Mouse (Mus musculus): ENCODE data around the gene Gbp8. TPM values are rescaled to one million over a fixed set of nuclear protein-coding genes. Genes with fewer than 3 reads are reported as not detected.
"Not testable (repeated sequence)": the region's sequence is repeated elsewhere in the genome, so short reads cannot be mapped to it uniquely, and the experiment has no call there.

The Gbp8 gene
- polyA plus RNA-seq, 1 experiment, result 1.2 TPM

- TF ChIP-seq POLR2A (IDR thresholded peaks at IDR 0.05; ENCODE audit: low read depth, low read length), result no peak
- no peak for TF ChIP-seq CTCF (conservative IDR thresholded peaks at IDR 0.05; ENCODE audit: insufficient read depth, insufficient read length, low read depth, low read length)
- no peaks in the 10 kb centered on the region for H3K36me3 ChIP-seq (ENCODE audit: control insufficient read depth, insufficient read depth, low read length)
- H3K27me3 ChIP-seq (replicated peaks; ENCODE audit: control insufficient read depth, insufficient read depth, low read length), result no peaks in the 10 kb centered on the region
- DNase-seq, result no peak
- no peak overlapping the region for H3K4me3 ChIP-seq (ENCODE audit: insufficient read depth, low read depth, low read length)
- H3K27ac ChIP-seq (ENCODE audit: insufficient read depth, low read depth, low read length), result no peak overlapping the region
- no peaks in the 10 kb centered on the region for H3K4me1 ChIP-seq (ENCODE audit: control insufficient read depth, insufficient read depth, low read length)
These were observed 57.4 kb downstream of the Gbp8 start for GRCm38 (mm10) chr5:105081900-105082299.

- H3K27me3 ChIP-seq (replicated peaks; ENCODE audit: control insufficient read depth, insufficient read depth, low read length); DNase-seq; H3K4me1 ChIP-seq (ENCODE audit: control insufficient read depth, insufficient read depth, low read length); H3K36me3 ChIP-seq (ENCODE audit: control insufficient read depth, insufficient read depth, low read length); H3K4me3 ChIP-seq (ENCODE audit: insufficient read depth, low read depth, low read length); H3K27ac ChIP-seq (ENCODE audit: insufficient read depth, low read depth, low read length): not testable (repeated sequence)
These were observed 71.0 kb downstream of the Gbp8 start for GRCm38 (mm10) chr5:105068356-105068755.

- not testable (repeated sequence) for DNase-seq; H3K4me1 ChIP-seq (ENCODE audit: control insufficient read depth, insufficient read depth, low read length); H3K27me3 ChIP-seq (replicated peaks; ENCODE audit: control insufficient read depth, insufficient read depth, low read length); H3K4me3 ChIP-seq (ENCODE audit: insufficient read depth, low read depth, low read length); H3K27ac ChIP-seq (ENCODE audit: insufficient read depth, low read depth, low read length); H3K36me3 ChIP-seq (ENCODE audit: control insufficient read depth, insufficient read depth, low read length)
- WGBS, result 64% methylated on average over 2 of the region's 2 CpGs
These were observed 74.9 kb downstream of the Gbp8 start for GRCm38 (mm10) chr5:105064443-105064842.

GRCm38 (mm10) chr5:105063321-105063720, 76.0 kb downstream of the Gbp8 start:
- no peaks in the 10 kb centered on the region for H3K36me3 ChIP-seq (ENCODE audit: control insufficient read depth, insufficient read depth, low read length)
- H3K4me1 ChIP-seq (ENCODE audit: control insufficient read depth, insufficient read depth, low read length), result no peaks in the 10 kb centered on the region
- H3K27ac ChIP-seq (ENCODE audit: insufficient read depth, low read depth, low read length), result no peak overlapping the region
- no peaks in the 10 kb centered on the region for H3K27me3 ChIP-seq (replicated peaks; ENCODE audit: control insufficient read depth, insufficient read depth, low read length)
- 74% methylated on average over 1 of the region's 1 CpGs for WGBS
- DNase-seq, result no peak
- no peak overlapping the region for H3K4me3 ChIP-seq (ENCODE audit: insufficient read depth, low read depth, low read length)
- TF ChIP-seq CTCF (conservative IDR thresholded peaks at IDR 0.05; ENCODE audit: insufficient read depth, insufficient read length, low read depth, low read length), result no peak
- TF ChIP-seq POLR2A (IDR thresholded peaks at IDR 0.05; ENCODE audit: low read depth, low read length), result no peak

- WGBS, result 58% methylated on average over 2 of the region's 2 CpGs
- H3K36me3 ChIP-seq (ENCODE audit: control insufficient read depth, insufficient read depth, low read length); H3K27ac ChIP-seq (ENCODE audit: insufficient read depth, low read depth, low read length); H3K4me3 ChIP-seq (ENCODE audit: insufficient read depth, low read depth, low read length); H3K4me1 ChIP-seq (ENCODE audit: control insufficient read depth, insufficient read depth, low read length); H3K27me3 ChIP-seq (replicated peaks; ENCODE audit: control insufficient read depth, insufficient read depth, low read length): not testable (repeated sequence)
- DNase-seq, result peak; percentile 27
These were observed 76.9 kb downstream of the Gbp8 start for GRCm38 (mm10) chr5:105062403-105062802.

- H3K27ac ChIP-seq (ENCODE audit: insufficient read depth, low read depth, low read length), result no peak overlapping the region
- WGBS, result 90% methylated on average over 2 of the region's 2 CpGs
- TF ChIP-seq POLR2A (IDR thresholded peaks at IDR 0.05; ENCODE audit: low read depth, low read length) (no peak), CTCF (conservative IDR thresholded peaks at IDR 0.05; ENCODE audit: insufficient read depth, insufficient read length, low read depth, low read length) (no peak)
- no peaks in the 10 kb centered on the region for H3K4me1 ChIP-seq (ENCODE audit: control insufficient read depth, insufficient read depth, low read length)
- DNase-seq, result no peak
- no peaks in the 10 kb centered on the region for H3K27me3 ChIP-seq (replicated peaks; ENCODE audit: control insufficient read depth, insufficient read depth, low read length)
- H3K4me3 ChIP-seq (ENCODE audit: insufficient read depth, low read depth, low read length), result no peak overlapping the region
- H3K36me3 ChIP-seq (ENCODE audit: control insufficient read depth, insufficient read depth, low read length), result no peaks in the 10 kb centered on the region
These were observed 79.1 kb downstream of the Gbp8 start for GRCm38 (mm10) chr5:105060224-105060623.

GRCm38 (mm10) chr5:105055279-105055678, 84.1 kb downstream of the Gbp8 start:
- WGBS, result 93% methylated on average over 2 of the region's 2 CpGs

GRCm38 (mm10) chr5:105053471-105054169, 85.7 kb downstream of the Gbp8 start:
- H3K27me3 ChIP-seq (replicated peaks; ENCODE audit: control insufficient read depth, insufficient read depth, low read length); H3K4me1 ChIP-seq (ENCODE audit: control insufficient read depth, insufficient read depth, low read length); H3K27ac ChIP-seq (ENCODE audit: insufficient read depth, low read depth, low read length); H3K4me3 ChIP-seq (ENCODE audit: insufficient read depth, low read depth, low read length); H3K36me3 ChIP-seq (ENCODE audit: control insufficient read depth, insufficient read depth, low read length): not testable (repeated sequence)
- 70% methylated on average over 1 of the region's 1 CpGs for WGBS
- peak; percentile 3 for DNase-seq

More at GRCm38 (mm10) chr5:105055279-105055678, 84.1 kb downstream of the Gbp8 start:
- no peaks in the 10 kb centered on the region for H3K27me3 ChIP-seq (replicated peaks; ENCODE audit: control insufficient read depth, insufficient read depth, low read length)
- no peak overlapping the region for H3K4me3 ChIP-seq (ENCODE audit: insufficient read depth, low read depth, low read length)
- no peaks in the 10 kb centered on the region for H3K36me3 ChIP-seq (ENCODE audit: control insufficient read depth, insufficient read depth, low read length)
- no peak for TF ChIP-seq CTCF (conservative IDR thresholded peaks at IDR 0.05; ENCODE audit: insufficient read depth, insufficient read length, low read depth, low read length)
- no peak for TF ChIP-seq POLR2A (IDR thresholded peaks at IDR 0.05; ENCODE audit: low read depth, low read length)
- H3K27ac ChIP-seq (ENCODE audit: insufficient read depth, low read depth, low read length), result no peak overlapping the region
- no peaks in the 10 kb centered on the region for H3K4me1 ChIP-seq (ENCODE audit: control insufficient read depth, insufficient read depth, low read length)
- no peak for DNase-seq
